Mouse (Mus musculus) G1E (cell line): Measurements from ENCODE around the gene Gm20458. TPM values are rescaled to one million over a fixed set of nuclear protein-coding genes. Genes with fewer than 3 reads are reported as not detected.

Experiments used
- ATAC-seq: 2 replicates; pipeline ENCODE4 v1.8.0; 2016; ENCODE audit warnings: mild to moderate bottlenecking; ENCODE audit not compliant: insufficient number of reproducible peaks, poor library complexity, low FRiP score, severe bottlenecking; ENCODE audit errors: extremely low read depth
- DNase-seq: peaks from one replicate; pipeline ENCODE4 v3.0.0; 2012; ENCODE audit warnings: low spot score
- H3K27me3 ChIP-seq: 2 replicates; pipeline ENCODE4 v1.6.1; 2012; ENCODE audit warnings: mild to moderate bottlenecking, low read length, inconsistent platforms; ENCODE audit not compliant: insufficient read depth
- H3K36me3 ChIP-seq: replicated peaks from 2 replicates; pipeline ENCODE3; 2012; ENCODE audit warnings: mild to moderate bottlenecking, inconsistent platforms
- H3K4me1 ChIP-seq: 2 replicates; pipeline ENCODE4 v1.6.1; 2012; ENCODE audit warnings: low read depth, low read length, inconsistent platforms, mixed read lengths; ENCODE audit not compliant: insufficient read depth
- H3K4me3 ChIP-seq: 2 replicates; pipeline ENCODE4 v1.5.1; 2012; ENCODE audit warnings: low read depth, mild to moderate bottlenecking, inconsistent platforms, low read length, moderate library complexity, mixed read lengths
- H3K9me3 ChIP-seq: replicated peaks from 2 replicates; pipeline ENCODE4 v1.6.1; 2012; ENCODE audit warnings: inconsistent platforms
- CTCF ChIP-seq: IDR thresholded peaks from 2 replicates; pipeline ENCODE4 v1.5.1; 2012; ENCODE audit warnings: low read depth, low read length, inconsistent platforms, mixed read lengths
- GATA1 ChIP-seq: IDR thresholded peaks from 2 replicates; pipeline ENCODE4 v1.6.1; 2012; ENCODE audit warnings: borderline replicate concordance, low read length, inconsistent platforms, mixed read lengths
- GATA2 ChIP-seq: IDR thresholded peaks from 2 replicates; pipeline ENCODE4 v1.6.1; 2012; ENCODE audit warnings: low read depth, low read length, inconsistent platforms, borderline replicate concordance
- POLR2AphosphoS5 ChIP-seq: IDR thresholded peaks from 2 replicates; pipeline ENCODE4 v1.6.1; 2012; ENCODE audit warnings: low read depth, low read length, inconsistent platforms; ENCODE audit not compliant: insufficient replicate concordance
- TAL1 ChIP-seq: conservative IDR thresholded peaks from 2 replicates; pipeline ENCODE4 v1.6.1; 2012; ENCODE audit warnings: low read depth, low read length, inconsistent platforms, mixed read lengths
- polyA plus RNA-seq: library from polyadenylated mRNA; stranded (reverse); fragments of >175 nt; gene quantifications from 2 replicates; pipeline ENCODE4 v1.2.3, GENCODE M21; 2012
- total RNA-seq, 2 experiments: library from RNA; stranded (forward) in 1 of 2; stranded (reverse) in 1 of 2; fragments of 200-1000 nt in 1 of 2; fragments of >200 nt in 1 of 2; fragmentation: Nextera tagmentation in 1 of 2; gene quantifications; 2 replicates each; pipeline ENCODE4 v1.2.3; 2014 to 2017

Gene Gm20458
- total and polyA plus RNA-seq, 3 experiments, result 5.5 to 13.4 TPM; not detected in 1

GRCm38 (mm10) chr2:164534315-164534714, 73.5 kb downstream of the Gm20458 start:
- TF ChIP-seq GATA2 (no peak), POLR2AphosphoS5 (no peak), GATA1 (no peak), TAL1 (no peak), CTCF (no peak)
- no peaks in the 10 kb centered on the region for H3K4me1 ChIP-seq
- ATAC-seq (no peak), DNase-seq (no peak)
- no peaks in the 10 kb centered on the region for H3K36me3 ChIP-seq
- H3K27me3 ChIP-seq, result peaks cover 6% of the 10 kb centered on the region; the same call in 1 of the 2 replicates
- H3K4me3 ChIP-seq, result no peak overlapping the region
- no peaks in the 10 kb centered on the region for H3K9me3 ChIP-seq

GRCm38 (mm10) chr2:164537003-164537402, 76.2 kb downstream of the Gm20458 start:
- DNase-seq, result no peak
- H3K4me3 ChIP-seq, result no peak overlapping the region
- no peak for TF ChIP-seq TAL1
- no peak for TF ChIP-seq GATA1
- no peak for TF ChIP-seq CTCF
- H3K27me3 ChIP-seq, result peaks cover 6% of the 10 kb centered on the region; the same call in 1 of the 2 replicates
- no peak for ATAC-seq
- no peaks in the 10 kb centered on the region for H3K36me3 ChIP-seq
- H3K9me3 ChIP-seq, result no peaks in the 10 kb centered on the region
- H3K4me1 ChIP-seq, result no peaks in the 10 kb centered on the region

Other genes with a start within 250 kb of the Gm20458 start
Only the 20 nearest of the 27 such genes appear.
- gene Svs4, start 182.5 kb upstream of the Gm20458 start, total RNA-seq (2014; fragmentation: Nextera tagmentation), result not detected in 2 replicates
- 0.29 TPM in 1 of 2 replicates, not detected in the other for gene Svs4, start 182.5 kb upstream of the Gm20458 start, total RNA-seq (2017)
- gene Svs4, start 182.5 kb upstream of the Gm20458 start, polyA plus RNA-seq, result not detected in 2 replicates
- gene Svs3a, start 171.7 kb upstream of the Gm20458 start, total RNA-seq (2014; fragmentation: Nextera tagmentation), result not detected in 2 replicates
- gene Svs3a, start 171.7 kb upstream of the Gm20458 start, total RNA-seq (2017), result 0.11 TPM in 1 of 2 replicates, not detected in the other
- gene Svs3a, start 171.7 kb upstream of the Gm20458 start, polyA plus RNA-seq, result not detected in 2 replicates
- gene Svs6, start 144.2 kb upstream of the Gm20458 start, total RNA-seq (2014; fragmentation: Nextera tagmentation), result not detected in 2 replicates
- not detected in 2 replicates for gene Svs6, start 144.2 kb upstream of the Gm20458 start, total RNA-seq (2017)
- gene Svs6, start 144.2 kb upstream of the Gm20458 start, polyA plus RNA-seq, result not detected in 2 replicates
- not detected in 2 replicates for gene Svs5, start 128.2 kb upstream of the Gm20458 start, total RNA-seq (2014; fragmentation: Nextera tagmentation)
- gene Svs5, start 128.2 kb upstream of the Gm20458 start, total RNA-seq (2017), result not detected in 2 replicates
- not detected in 2 replicates for gene Svs5, start 128.2 kb upstream of the Gm20458 start, polyA plus RNA-seq
- gene Slpi, start 71.9 kb upstream of the Gm20458 start, total RNA-seq (2014; fragmentation: Nextera tagmentation), result not detected in 2 replicates
- gene Slpi, start 71.9 kb upstream of the Gm20458 start, total RNA-seq (2017), result not detected in 2 replicates
- not detected in 2 replicates for gene Slpi, start 71.9 kb upstream of the Gm20458 start, polyA plus RNA-seq
- gene Rbpjl, start 57.8 kb upstream of the Gm20458 start, total RNA-seq (2014; fragmentation: Nextera tagmentation), result not detected in 2 replicates
- gene Rbpjl, start 57.8 kb upstream of the Gm20458 start, total RNA-seq (2017), result 0.11 TPM in 1 of 2 replicates, not detected in the other
- gene Rbpjl, start 57.8 kb upstream of the Gm20458 start, polyA plus RNA-seq, result not detected in 2 replicates
- gene Matn4, start 55.8 kb upstream of the Gm20458 start, total RNA-seq (2014; fragmentation: Nextera tagmentation), result not detected in 2 replicates
- under 0.01 and 0.06 TPM in 2 replicates for gene Matn4, start 55.8 kb upstream of the Gm20458 start, total RNA-seq (2017)
- gene Matn4, start 55.8 kb upstream of the Gm20458 start, polyA plus RNA-seq, result not detected in 2 replicates
- not detected in 2 replicates for gene Sdc4, start 17.1 kb upstream of the Gm20458 start, total RNA-seq (2014; fragmentation: Nextera tagmentation)
- gene Sdc4, start 17.1 kb upstream of the Gm20458 start, total RNA-seq (2017), result 0.11 TPM in 1 of 2 replicates, not detected in the other
- not detected in 2 replicates for gene Sdc4, start 17.1 kb upstream of the Gm20458 start, polyA plus RNA-seq
- gene Sys1, start 4.0 kb upstream of the Gm20458 start, total RNA-seq (2014; fragmentation: Nextera tagmentation), result 35.8 and 37.0 TPM in 2 replicates
- 50.6 and 75.5 TPM in 2 replicates for gene Sys1, start 4.0 kb upstream of the Gm20458 start, total RNA-seq (2017)
- 122 and 142 TPM in 2 replicates for gene Sys1, start 4.0 kb upstream of the Gm20458 start, polyA plus RNA-seq
- not detected in 2 replicates for gene Trp53tg5, start 12.8 kb downstream of the Gm20458 start, total RNA-seq (2014; fragmentation: Nextera tagmentation)
- 0.29 TPM in 1 of 2 replicates, not detected in the other for gene Trp53tg5, start 12.8 kb downstream of the Gm20458 start, total RNA-seq (2017)
- not detected in 2 replicates for gene Trp53tg5, start 12.8 kb downstream of the Gm20458 start, polyA plus RNA-seq
- 6.2 and 11.7 TPM in 2 replicates for gene Dbndd2, start 25.1 kb downstream of the Gm20458 start, total RNA-seq (2014; fragmentation: Nextera tagmentation)
- 5.5 and 8.9 TPM in 2 replicates for gene Dbndd2, start 25.1 kb downstream of the Gm20458 start, total RNA-seq (2017)
- gene Dbndd2, start 25.1 kb downstream of the Gm20458 start, polyA plus RNA-seq, result 22.3 and 25.1 TPM in 2 replicates
- 68.5 and 84.3 TPM in 2 replicates for gene Pigt, start 36.6 kb downstream of the Gm20458 start, total RNA-seq (2014; fragmentation: Nextera tagmentation)
- 22.9 and 23.2 TPM in 2 replicates for gene Pigt, start 36.6 kb downstream of the Gm20458 start, total RNA-seq (2017)
- 81.0 and 94.4 TPM in 2 replicates for gene Pigt, start 36.6 kb downstream of the Gm20458 start, polyA plus RNA-seq
- gene Wfdc2, start 101.4 kb downstream of the Gm20458 start, total RNA-seq (2014; fragmentation: Nextera tagmentation), result not detected in 2 replicates
- not detected in 2 replicates for gene Wfdc2, start 101.4 kb downstream of the Gm20458 start, total RNA-seq (2017)
- gene Wfdc2, start 101.4 kb downstream of the Gm20458 start, polyA plus RNA-seq, result not detected in 2 replicates
- gene Spint3, start 112.5 kb downstream of the Gm20458 start, total RNA-seq (2014; fragmentation: Nextera tagmentation), result not detected in 2 replicates
- not detected in 2 replicates for gene Spint3, start 112.5 kb downstream of the Gm20458 start, total RNA-seq (2017)
- not detected in 2 replicates for gene Spint3, start 112.5 kb downstream of the Gm20458 start, polyA plus RNA-seq
- gene Wfdc6a, start 124.5 kb downstream of the Gm20458 start, total RNA-seq (2014; fragmentation: Nextera tagmentation), result not detected in 2 replicates
- not detected in 2 replicates for gene Wfdc6a, start 124.5 kb downstream of the Gm20458 start, total RNA-seq (2017)
- gene Wfdc6a, start 124.5 kb downstream of the Gm20458 start, polyA plus RNA-seq, result not detected in 2 replicates
- gene Eppin, start 132.6 kb downstream of the Gm20458 start, total RNA-seq (2014; fragmentation: Nextera tagmentation), result not detected in 2 replicates
- not detected in 2 replicates for gene Eppin, start 132.6 kb downstream of the Gm20458 start, total RNA-seq (2017)
- not detected in 2 replicates for gene Eppin, start 132.6 kb downstream of the Gm20458 start, polyA plus RNA-seq
- gene Wfdc6b, start 152.6 kb downstream of the Gm20458 start, total RNA-seq (2014; fragmentation: Nextera tagmentation), result not detected in 2 replicates
- gene Wfdc6b, start 152.6 kb downstream of the Gm20458 start, total RNA-seq (2017), result not detected in 2 replicates
- not detected in 2 replicates for gene Wfdc6b, start 152.6 kb downstream of the Gm20458 start, polyA plus RNA-seq
- gene Wfdc8, start 152.7 kb downstream of the Gm20458 start, total RNA-seq (2014; fragmentation: Nextera tagmentation), result not detected in 2 replicates
- gene Wfdc8, start 152.7 kb downstream of the Gm20458 start, total RNA-seq (2017), result not detected in 2 replicates
- not detected in 2 replicates for gene Wfdc8, start 152.7 kb downstream of the Gm20458 start, polyA plus RNA-seq
- not detected in 2 replicates for gene Wfdc16, start 177.8 kb downstream of the Gm20458 start, total RNA-seq (2014; fragmentation: Nextera tagmentation)
- 0.17 TPM in 1 of 2 replicates, not detected in the other for gene Wfdc16, start 177.8 kb downstream of the Gm20458 start, total RNA-seq (2017)
- not detected in 2 replicates for gene Wfdc16, start 177.8 kb downstream of the Gm20458 start, polyA plus RNA-seq
- gene Wfdc10, start 195.1 kb downstream of the Gm20458 start, total RNA-seq (2014; fragmentation: Nextera tagmentation), result not detected in 2 replicates
- 0.64 TPM in 1 of 2 replicates, not detected in the other for gene Wfdc10, start 195.1 kb downstream of the Gm20458 start, total RNA-seq (2017)
- gene Wfdc10, start 195.1 kb downstream of the Gm20458 start, polyA plus RNA-seq, result not detected in 2 replicates